Mouse (Mus musculus) ES-Bruce4 (cell line): ENCODE data around the gene Sox5.

Experiments used
- EP300 ChIP-seq: IDR thresholded peaks from 2 replicates; pipeline ENCODE4 v1.6.1; 2011; ENCODE audit warnings: low read depth, low read length; ENCODE audit not compliant: insufficient read depth
- POLR2A ChIP-seq: IDR thresholded peaks from one replicate; pipeline ENCODE4 v1.8.1; 2011; ENCODE audit warnings: low read length; ENCODE audit not compliant: insufficient read depth

- TF ChIP-seq POLR2A (no peak), EP300 (no peak)
Measured at GRCm38 (mm10) chr6:144579301-144579700, 202.5 kb downstream of the Sox5 start.
